Mouse (Mus musculus) hindbrain, embryonic 10.5 days (tissue): ENCODE data around the gene Slc7a5. TPM values are rescaled to one million over a fixed set of nuclear protein-coding genes. Genes with fewer than 3 reads are reported as not detected.

Experiments
- DNase-seq: peaks from one replicate; pipeline ENCODE4 v3.0.0-alpha.2; 2017; ENCODE audit warnings: low spot score
- H3K27ac ChIP-seq: fragments of 300-500 bp; sonication (generic); 2 replicates; pipeline ENCODE4 v1.5.1; 2016; ENCODE audit warnings: mild to moderate bottlenecking, moderate library complexity
- H3K27me3 ChIP-seq: fragments of 300-500 bp; sonication (generic); 2 replicates; pipeline ENCODE4 v1.6.1; 2016; ENCODE audit warnings: mild to moderate bottlenecking; ENCODE audit not compliant: poor library complexity, insufficient read depth, severe bottlenecking
- H3K36me3 ChIP-seq: fragments of 300-500 bp; sonication (generic); 2 replicates; pipeline ENCODE4 v1.6.1; 2016; ENCODE audit warnings: mild to moderate bottlenecking, moderate library complexity
- H3K4me1 ChIP-seq: fragments of 300-500 bp; sonication (generic); replicated peaks from 2 replicates; pipeline ENCODE4 v1.6.1; 2016; ENCODE audit warnings: mild to moderate bottlenecking
- H3K4me3 ChIP-seq: fragments of 300-500 bp; sonication (generic); 2 replicates; pipeline ENCODE4 v1.5.1; 2016; ENCODE audit warnings: mild to moderate bottlenecking, moderate library complexity
- H3K9me3 ChIP-seq: fragments of 300-500 bp; sonication (generic); 2 replicates; pipeline ENCODE4 v1.6.1; 2016; ENCODE audit warnings: mild to moderate bottlenecking, moderate library complexity
- WGBS: fragments of 180-500 bp; shearing (Covaris S2); methylation state at CpG from one replicate; pipeline ENCODE4 v1.1.7; 2016; 5-methylcytosine and 5-hydroxymethylcytosine counted together
- polyA plus RNA-seq: library from polyadenylated mRNA; unstranded; fragments of >200 nt; fragmentation: Nextera tagmentation; extraction: Ambion mirVana; gene quantifications from 2 replicates; pipeline ENCODE4 v1.2.1, GENCODE M21; 2016

Gene Slc7a5
- polyA plus RNA-seq, 1 experiment from 2014 or later, result 27.2 TPM

DNA sequence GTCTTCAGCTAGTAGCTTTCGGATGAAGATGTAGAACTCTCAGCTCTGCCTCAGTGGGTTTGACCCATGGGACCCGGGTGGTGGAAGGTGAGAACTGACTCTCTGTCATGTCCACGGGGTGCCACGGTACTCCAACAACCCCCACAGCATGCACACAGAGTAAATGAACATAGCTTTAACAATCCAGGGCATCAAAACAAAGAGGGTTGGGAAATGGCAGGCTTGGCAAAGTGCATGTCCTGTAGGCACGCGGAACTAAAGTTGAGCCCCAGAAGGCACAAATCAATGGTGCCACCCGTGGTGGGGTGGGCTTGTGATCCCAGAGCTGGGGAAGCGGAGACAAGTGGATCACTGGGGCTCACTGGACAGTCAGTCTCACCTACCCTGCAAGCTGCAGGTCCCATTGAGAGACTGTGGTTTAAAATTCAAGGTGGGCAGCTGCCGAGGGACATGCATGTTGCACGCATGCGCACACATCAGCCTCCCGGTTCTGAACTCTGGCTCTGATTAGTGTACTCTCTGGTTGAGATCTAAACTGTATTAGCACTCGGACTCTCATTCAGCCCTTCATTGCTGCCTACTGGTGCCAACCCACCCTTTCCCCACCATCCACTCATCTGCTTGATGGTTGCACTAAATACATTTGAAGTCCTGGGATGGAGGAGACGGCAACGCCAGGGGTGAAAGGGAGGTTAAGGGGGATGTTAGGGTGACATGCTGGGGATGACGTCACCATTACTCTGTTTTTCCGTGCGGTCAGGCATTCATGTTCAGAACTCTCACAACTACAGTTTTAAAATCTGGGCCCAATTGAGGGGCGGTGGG lies 41.0 kb upstream of the Slc7a5 start:
- Histone ChIP-seq H3K9me3 (no peaks in the 10 kb centered on the region), H3K4me1 (peaks cover 64% of the 10 kb centered on the region), H3K36me3 (peaks cover 13% of the 10 kb centered on the region), H3K27me3 (no peaks in the 10 kb centered on the region; the same call in 1 of the 2 replicates), H3K4me3 (peak overlapping the region; percentile 52), H3K27ac (peak overlapping the region; percentile 89)
- DNase-seq, result no peak
- WGBS, result 60% methylated on average over 19 of the region's 19 CpGs

DNA sequence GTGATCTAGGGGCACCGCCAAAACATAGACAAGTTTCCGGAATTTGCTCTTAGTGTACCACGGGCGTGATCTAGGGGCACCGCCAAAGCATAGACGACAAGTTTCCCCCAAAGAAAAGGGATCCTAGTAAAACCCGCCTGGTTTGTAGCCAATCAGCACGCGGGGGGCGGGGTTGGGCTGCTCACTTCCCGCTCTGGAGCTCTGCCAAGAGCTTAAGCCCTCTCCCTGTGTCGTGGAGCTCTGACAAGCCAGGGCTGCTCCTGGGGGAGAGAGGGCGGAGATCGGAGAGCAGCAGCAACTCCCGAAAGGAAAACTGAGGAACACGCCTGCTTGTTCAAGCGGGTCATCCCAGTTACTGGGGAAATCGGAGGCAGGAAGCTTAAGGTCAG lies 40.3 kb upstream of the Slc7a5 start:
- no peaks in the 10 kb centered on the region; the same call in 1 of the 2 replicates for H3K27me3 ChIP-seq
- peak overlapping the region; percentile 52 for H3K4me3 ChIP-seq
- peaks cover 5% of the 10 kb centered on the region for H3K36me3 ChIP-seq
- H3K4me1 ChIP-seq, result peaks cover 59% of the 10 kb centered on the region
- H3K27ac ChIP-seq, result peak overlapping the region; percentile 89
- under 1% methylated on average over 18 of the region's 18 CpGs for WGBS
- no peaks in the 10 kb centered on the region for H3K9me3 ChIP-seq
- peak; percentile 91 for DNase-seq

DNA sequence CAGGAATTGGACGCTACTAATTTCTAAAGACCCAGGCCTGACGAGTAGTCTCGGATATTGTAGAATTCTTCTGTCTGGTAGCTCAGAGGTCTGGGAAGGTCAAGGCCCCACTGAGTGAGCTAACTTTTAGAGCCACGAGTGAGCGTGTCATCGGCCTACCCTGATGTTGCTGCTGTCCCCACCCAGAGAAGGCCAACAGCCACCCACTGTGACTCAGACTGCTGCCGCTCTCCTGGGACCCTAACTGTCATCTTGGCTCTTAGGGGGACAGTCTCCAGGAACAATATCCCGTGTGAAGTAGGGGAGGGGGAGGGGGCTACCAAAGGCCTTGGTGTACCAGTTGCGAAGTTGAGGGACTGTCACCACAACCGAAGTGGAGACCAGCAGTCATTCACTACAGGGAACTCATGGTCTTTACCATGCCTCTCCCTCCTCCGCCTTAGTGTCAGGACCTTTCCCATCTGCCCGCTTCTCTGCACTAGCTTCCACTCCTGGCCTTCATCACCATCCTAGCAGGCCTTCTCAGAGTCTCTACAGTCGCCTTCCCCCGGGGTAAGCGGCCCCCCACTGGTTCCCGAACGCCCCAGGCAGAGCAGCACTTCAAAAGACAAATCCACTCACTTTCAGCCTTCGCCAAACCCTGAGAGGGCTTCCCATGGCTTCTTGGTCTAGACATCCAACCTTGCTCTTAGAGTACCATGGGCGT lies 39.7 kb upstream of the Slc7a5 start:
- Histone ChIP-seq H3K27ac (peak overlapping the region; percentile 89), H3K4me3 (peak overlapping the region; percentile 52), H3K4me1 (peaks cover 53% of the 10 kb centered on the region), H3K9me3 (no peaks in the 10 kb centered on the region), H3K27me3 (no peaks in the 10 kb centered on the region; the same call in 1 of the 2 replicates), H3K36me3 (no peaks in the 10 kb centered on the region)
- DNase-seq, result no peak
- WGBS, result 25% methylated on average over 19 of the region's 19 CpGs

DNA sequence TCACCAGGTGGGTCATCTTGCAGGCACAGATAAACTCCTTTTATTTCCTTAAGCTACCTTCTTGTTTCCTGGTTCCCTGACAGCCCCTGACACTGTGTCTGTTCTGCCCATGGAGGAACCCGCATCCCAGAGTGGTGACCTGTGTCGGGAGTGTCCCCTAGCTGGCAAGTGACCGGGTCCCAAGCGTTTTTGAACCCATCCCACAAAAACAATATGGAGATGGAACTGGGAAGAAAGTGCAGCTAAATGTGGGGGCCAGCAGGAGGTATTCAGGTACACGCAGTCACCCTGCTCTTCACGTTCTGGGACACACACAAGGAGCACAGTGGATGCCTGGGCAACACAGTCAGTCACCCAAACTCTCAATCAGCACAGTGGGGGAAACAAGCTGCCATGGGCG lies 38.9 kb upstream of the Slc7a5 start:
- Histone ChIP-seq H3K27ac (no peak overlapping the region), H3K27me3 (no peaks in the 10 kb centered on the region; the same call in 1 of the 2 replicates), H3K36me3 (no peaks in the 10 kb centered on the region), H3K9me3 (no peaks in the 10 kb centered on the region), H3K4me3 (no peak overlapping the region), H3K4me1 (peaks cover 45% of the 10 kb centered on the region)
- WGBS, result 87% methylated on average over 7 of the region's 7 CpGs
- DNase-seq, result no peak

DNA sequence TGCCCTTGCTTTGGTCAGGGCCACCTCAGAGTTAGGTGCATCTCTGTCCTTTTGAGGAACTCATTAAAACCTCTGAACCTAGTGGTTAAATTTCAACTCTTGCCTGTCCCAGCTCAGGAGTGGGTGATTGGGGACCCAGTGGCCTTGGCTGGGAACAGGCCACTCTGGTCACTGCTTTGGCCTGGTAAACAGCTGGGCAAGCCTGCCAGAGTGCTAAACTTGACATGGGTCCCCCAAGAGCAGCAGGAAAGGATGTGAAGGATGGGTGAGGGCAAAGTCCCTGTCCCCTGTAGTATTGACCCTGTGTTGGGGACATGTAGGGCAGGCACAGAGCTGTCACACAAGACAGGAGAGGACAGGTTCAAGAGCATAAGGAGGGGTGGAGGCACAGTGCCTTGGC lies 37.3 kb upstream of the Slc7a5 start, which contains the start of gene Car5a:
Gene Car5a, minus strand, starts transcription at position 74 of the 400 bp plus-strand sequence.
- Histone ChIP-seq H3K4me3 (no peak within 1 kb of the TSS), H3K27me3 (no peaks in the 10 kb centered on the region; the same call in 1 of the 2 replicates)
- no peak for DNase-seq

DNA sequence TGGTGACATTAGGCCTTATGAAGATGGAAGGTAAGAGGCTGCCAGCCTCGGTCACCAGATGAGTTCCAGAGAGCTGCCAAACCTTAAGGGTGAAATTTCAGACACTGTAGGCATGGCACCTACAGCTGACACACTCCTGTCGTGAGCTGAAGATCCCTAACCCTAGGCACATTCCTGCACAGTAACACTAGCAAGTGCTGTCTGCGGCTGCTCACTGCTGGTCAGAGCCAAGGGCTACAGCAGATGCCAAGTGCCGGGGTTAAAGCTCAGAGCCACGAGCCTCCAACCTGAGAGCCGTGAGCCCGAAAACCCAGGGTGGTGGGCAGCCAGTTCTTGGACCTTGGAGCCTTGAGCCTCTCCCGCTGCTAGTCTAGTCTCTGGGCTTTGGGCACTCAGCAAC lies 36.2 kb upstream of the Slc7a5 start:
- Histone ChIP-seq H3K9me3 (no peaks in the 10 kb centered on the region), H3K4me1 (peaks cover 27% of the 10 kb centered on the region), H3K4me3 (no peak overlapping the region), H3K27ac (no peak overlapping the region), H3K36me3 (no peaks in the 10 kb centered on the region), H3K27me3 (no peaks in the 10 kb centered on the region; the same call in 1 of the 2 replicates)
- 82% methylated on average over 8 of the region's 8 CpGs for WGBS
- DNase-seq, result no peak

More for the DNA sequence above, 37.3 kb upstream of the Slc7a5 start, which contains the start of gene Car5a:
- Histone ChIP-seq H3K27ac (no peak within 1 kb of the TSS), H3K4me1 (peaks cover 36% of the 10 kb centered on the region), H3K9me3 (no peaks in the 10 kb centered on the region), H3K36me3 (no peaks in the 10 kb centered on the region)

DNA sequence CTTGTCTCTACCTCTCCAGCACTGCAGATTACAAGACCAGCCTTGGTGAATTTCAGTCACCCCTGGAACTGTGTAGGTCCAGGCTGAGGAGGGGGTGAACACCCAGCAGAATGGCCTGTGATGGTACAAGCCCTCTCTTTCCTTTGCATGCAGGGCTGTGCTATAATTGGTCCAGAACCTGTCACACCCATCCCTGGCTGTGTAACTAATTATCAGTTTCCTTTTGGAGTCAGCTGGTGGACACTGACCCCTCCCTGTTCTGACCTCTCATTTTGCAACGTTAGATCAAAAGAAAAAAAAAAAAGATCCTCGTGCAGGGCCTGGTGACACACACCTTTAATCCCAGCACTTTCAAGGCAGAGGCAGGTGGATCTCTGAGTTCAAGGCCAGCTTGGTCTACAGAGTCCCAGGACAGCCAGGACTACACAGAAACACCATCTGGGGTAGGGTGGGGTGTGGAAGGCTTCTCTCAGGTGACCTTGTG lies 35.6 kb upstream of the Slc7a5 start:
- no peak overlapping the region for H3K27ac ChIP-seq
- 64% methylated on average over 2 of the region's 2 CpGs for WGBS
- DNase-seq, result no peak

DNA sequence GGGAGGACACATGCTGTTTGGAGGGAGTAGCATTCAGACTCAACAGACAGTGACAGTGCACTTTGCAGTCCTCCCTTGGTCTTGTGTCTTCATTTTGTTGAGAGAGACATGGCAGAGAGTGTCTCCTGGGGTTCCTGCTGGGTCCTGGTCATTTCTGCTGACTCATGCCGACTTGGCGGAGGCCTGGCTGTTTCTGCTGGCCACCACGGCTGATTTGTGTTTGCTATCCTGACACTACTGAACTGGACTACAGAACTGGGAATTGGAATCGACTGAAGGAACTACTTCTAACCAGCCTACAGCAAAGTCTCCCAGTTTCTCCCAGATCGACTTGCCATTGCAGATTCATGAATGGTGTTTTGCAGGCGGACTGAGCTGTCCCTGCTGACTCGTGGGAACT lies 31.2 kb upstream of the Slc7a5 start:
- no peaks in the 10 kb centered on the region for H3K27me3 ChIP-seq
- H3K4me1 ChIP-seq, result peaks cover 26% of the 10 kb centered on the region
- no peaks in the 10 kb centered on the region for H3K36me3 ChIP-seq
- WGBS, result 87% methylated on average over 7 of the region's 7 CpGs
- H3K27ac ChIP-seq, result no peak overlapping the region
- no peak for DNase-seq
- H3K9me3 ChIP-seq, result no peaks in the 10 kb centered on the region
- no peak overlapping the region for H3K4me3 ChIP-seq

More for the DNA sequence above, 35.6 kb upstream of the Slc7a5 start:
- H3K4me3 ChIP-seq, result no peak overlapping the region
- no peaks in the 10 kb centered on the region for H3K36me3 ChIP-seq
- H3K4me1 ChIP-seq, result peaks cover 21% of the 10 kb centered on the region
- H3K27me3 ChIP-seq, result no peaks in the 10 kb centered on the region; the same call in 1 of the 2 replicates
- no peaks in the 10 kb centered on the region for H3K9me3 ChIP-seq

DNA sequence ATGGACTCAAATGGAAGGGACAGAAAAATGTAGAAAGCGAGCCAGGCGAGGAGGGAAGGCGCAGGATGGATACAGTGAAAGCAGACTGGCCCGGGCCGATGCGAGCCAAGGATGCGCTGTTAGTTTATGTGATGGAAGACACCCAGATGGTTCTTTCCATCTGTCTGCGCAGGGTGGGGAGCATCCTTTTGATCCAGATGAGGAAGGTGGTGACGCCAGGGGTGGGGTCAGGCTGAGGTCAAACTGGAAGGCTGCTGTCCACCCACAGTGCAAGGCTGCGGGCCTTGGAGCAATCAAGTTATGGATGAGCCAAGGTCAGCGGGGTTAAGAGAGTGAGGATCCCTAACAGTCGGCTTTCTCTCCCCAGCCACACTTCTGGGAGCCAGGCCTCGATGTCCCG lies 28.9 kb upstream of the Slc7a5 start:
- Histone ChIP-seq H3K4me1 (peaks cover 26% of the 10 kb centered on the region), H3K27ac (no peak overlapping the region), H3K4me3 (no peak overlapping the region), H3K27me3 (no peaks in the 10 kb centered on the region), H3K9me3 (no peaks in the 10 kb centered on the region), H3K36me3 (no peaks in the 10 kb centered on the region)
- DNase-seq, result no peak
- 73% methylated on average over 14 of the region's 14 CpGs for WGBS

DNA sequence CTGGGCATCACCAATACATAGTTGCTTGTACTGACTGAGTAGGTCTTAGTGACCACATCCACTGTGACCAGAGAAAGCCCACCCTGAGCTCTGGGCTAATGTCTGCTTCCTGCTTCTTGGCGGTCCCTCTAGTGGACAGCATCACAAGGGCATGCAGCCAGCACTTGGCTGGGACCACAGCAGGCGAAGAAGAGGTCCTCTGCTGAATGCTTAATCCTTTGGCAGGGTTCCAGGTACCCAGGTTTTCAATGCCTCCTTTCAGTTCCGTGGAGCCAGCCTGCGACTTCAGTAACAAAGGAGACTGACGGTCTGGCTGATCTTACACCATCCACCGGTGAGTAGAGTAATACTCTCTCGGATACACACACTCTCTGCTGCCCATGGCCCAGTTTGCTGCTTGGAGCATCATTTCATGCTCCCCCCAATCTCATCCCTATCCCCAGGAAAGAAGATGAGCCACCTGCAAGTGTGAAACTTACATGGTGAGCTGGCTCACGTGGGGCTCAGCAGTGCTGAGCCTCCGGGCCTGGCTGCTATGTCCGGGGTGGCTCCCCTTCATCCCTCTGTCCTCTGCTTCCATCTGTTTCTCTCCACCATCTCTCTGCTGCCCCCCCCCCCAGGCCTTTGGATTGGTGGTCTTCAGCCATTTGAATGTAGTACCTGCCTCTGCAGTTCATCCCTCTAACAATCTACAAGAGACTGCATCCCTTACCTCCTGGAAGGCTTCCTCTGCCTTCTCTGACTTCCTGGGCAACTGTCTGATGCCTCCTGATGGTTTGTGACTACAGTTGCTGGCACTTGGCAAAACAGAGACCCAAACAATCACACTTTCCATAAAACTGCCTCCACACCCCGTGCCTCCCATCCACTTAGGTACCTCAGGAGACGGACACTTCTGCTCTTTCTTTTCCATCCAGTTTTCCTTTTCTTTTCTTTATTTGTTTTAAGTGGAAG lies 28.1 kb upstream of the Slc7a5 start:
- H3K27me3 ChIP-seq, result no peaks in the 10 kb centered on the region
- DNase-seq, result peak; percentile 29
- WGBS, result 55% methylated on average over 12 of the region's 12 CpGs
- peak overlapping the region; percentile 54; the same call in 1 of the 2 replicates for H3K27ac ChIP-seq
- H3K36me3 ChIP-seq, result no peaks in the 10 kb centered on the region
- H3K4me3 ChIP-seq, result no peak overlapping the region
- H3K4me1 ChIP-seq, result peaks cover 26% of the 10 kb centered on the region
- H3K9me3 ChIP-seq, result no peaks in the 10 kb centered on the region

DNA sequence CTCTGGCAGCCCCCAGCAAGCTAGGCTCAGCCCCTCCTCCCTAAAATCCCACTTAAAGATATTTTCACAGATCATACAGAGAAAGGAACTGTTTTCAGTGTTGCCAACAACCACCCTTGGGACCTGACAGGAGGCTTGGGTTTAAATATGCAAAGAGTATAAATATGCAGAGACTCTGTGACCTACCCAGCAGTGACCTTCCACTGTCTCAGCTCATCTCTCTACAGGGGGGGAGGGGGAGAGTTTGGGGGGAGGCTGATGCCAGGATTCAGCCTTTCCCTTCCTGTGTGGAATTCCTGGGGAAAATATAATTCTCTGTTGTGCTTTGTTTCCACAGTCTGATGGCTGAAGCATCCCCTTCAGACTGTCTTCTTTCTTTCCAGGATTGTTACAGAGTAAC lies 27.4 kb upstream of the Slc7a5 start:
- no peak for DNase-seq
- Histone ChIP-seq H3K27ac (peak overlapping the region; percentile 54), H3K36me3 (no peaks in the 10 kb centered on the region), H3K4me1 (peaks cover 26% of the 10 kb centered on the region), H3K9me3 (no peaks in the 10 kb centered on the region), H3K4me3 (no peak overlapping the region), H3K27me3 (no peaks in the 10 kb centered on the region)

DNA sequence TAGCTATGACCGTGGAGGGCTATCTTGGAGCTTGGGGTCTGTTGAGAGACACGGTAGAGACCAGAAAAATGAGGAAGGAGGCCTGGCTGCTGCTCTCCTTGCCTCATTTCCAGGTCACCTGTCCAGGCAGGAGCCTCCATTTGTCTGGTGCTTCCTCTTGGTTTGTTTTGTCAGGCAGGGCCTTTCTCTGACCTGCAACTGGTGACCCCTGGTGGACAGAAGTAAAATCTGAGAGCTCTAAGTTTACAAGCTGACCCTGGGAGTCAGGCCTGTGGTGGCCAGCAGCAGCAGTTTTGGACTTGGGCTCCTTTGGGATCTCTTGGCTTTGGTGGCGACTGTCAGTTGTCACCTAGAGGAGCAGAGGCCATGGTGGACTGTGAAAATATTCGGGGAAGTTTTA lies 27.0 kb upstream of the Slc7a5 start:
- H3K36me3 ChIP-seq, result no peaks in the 10 kb centered on the region
- H3K27ac ChIP-seq, result peak overlapping the region; percentile 54
- no peak overlapping the region for H3K4me3 ChIP-seq
- 39% methylated on average over 4 of the region's 4 CpGs for WGBS
- H3K27me3 ChIP-seq, result no peaks in the 10 kb centered on the region
- H3K9me3 ChIP-seq, result no peaks in the 10 kb centered on the region
- H3K4me1 ChIP-seq, result peaks cover 26% of the 10 kb centered on the region
- peak; percentile 44 for DNase-seq
